Mouse (Mus musculus): ENCODE results near the gene Cnep1r1. TPM values are rescaled to one million over a fixed set of nuclear protein-coding genes. Genes with fewer than 3 reads are reported as not detected.

The Cnep1r1 gene
- total RNA-seq (2021) = 10 to 100 TPM; 36.7 to 37.9 TPM

DNA sequence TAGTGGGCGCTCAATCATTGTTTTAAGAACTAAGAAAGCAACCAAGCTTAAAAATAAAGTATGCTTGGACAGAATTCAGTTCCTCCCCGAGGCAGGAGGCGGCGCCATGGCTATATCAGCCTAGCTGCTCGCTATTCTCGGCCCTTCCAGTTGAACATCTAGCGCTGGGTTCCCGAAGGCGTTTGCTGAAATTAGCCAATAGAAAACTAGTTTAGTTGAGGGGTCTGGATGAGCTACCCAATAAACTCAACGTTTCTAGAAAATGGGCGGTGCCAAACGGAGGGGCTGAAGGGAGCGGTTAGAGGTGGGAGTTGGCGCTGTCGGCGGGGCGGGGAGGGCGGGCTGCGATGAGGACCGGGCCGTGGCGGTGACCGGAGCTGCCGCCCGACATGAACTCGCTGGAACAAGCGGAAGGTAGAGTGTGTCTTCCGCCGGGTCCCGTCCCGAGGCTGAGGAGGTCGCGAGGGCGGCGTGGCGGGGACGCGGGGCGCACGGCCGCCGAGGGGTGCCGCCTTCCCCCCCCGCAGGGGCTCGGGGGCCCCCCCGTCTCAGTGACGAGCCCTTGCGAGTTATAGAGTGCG lies at the start of gene Cnep1r1:
TSS of gene Cnep1r1 (plus strand) at position 314 of the 581 bp plus-strand sequence.
- DNase-seq = peak; percentile 88 to 94

GRCm38 (mm10) chr8:88082183-88082582 lies 36.4 kb upstream of the Cnep1r1 start:
- DNase-seq = no peak

- DNase-seq = no peak
Measured at GRCm38 (mm10) chr8:88088006-88088405, 30.6 kb upstream of the Cnep1r1 start.

GRCm38 (mm10) chr8:88091661-88092060 lies 26.9 kb upstream of the Cnep1r1 start:
- DNase-seq = no peak

DNA sequence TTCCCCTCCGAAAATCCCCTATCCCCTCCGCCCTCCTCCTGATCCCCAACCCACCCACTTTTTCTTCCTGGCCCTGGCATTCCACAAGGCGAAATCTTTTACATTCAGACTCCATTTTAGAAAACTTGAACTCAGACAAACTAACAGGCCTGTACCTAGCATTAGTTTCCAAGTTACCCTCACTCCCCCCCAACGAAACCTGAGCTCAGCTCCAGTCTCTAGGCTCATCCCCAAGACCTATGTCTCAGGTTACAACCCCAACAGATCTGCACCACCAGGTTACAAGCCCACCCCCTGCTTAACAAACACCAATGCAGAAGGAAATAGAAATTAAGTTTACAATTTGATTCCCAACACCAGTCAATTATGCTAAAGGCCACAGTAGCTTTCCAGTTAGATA lies 25.2 kb upstream of the Cnep1r1 start:
- DNase-seq = no peak

- no peak for DNase-seq
Measured at GRCm38 (mm10) chr8:88098856-88099255, 19.7 kb upstream of the Cnep1r1 start.

GRCm38 (mm10) chr8:88099526-88099925 lies 19.0 kb upstream of the Cnep1r1 start:
- DNase-seq = peak; percentile 14 to 19

GRCm38 (mm10) chr8:88109241-88109640 lies 9.3 kb upstream of the Cnep1r1 start:
- no peak for DNase-seq

DNA sequence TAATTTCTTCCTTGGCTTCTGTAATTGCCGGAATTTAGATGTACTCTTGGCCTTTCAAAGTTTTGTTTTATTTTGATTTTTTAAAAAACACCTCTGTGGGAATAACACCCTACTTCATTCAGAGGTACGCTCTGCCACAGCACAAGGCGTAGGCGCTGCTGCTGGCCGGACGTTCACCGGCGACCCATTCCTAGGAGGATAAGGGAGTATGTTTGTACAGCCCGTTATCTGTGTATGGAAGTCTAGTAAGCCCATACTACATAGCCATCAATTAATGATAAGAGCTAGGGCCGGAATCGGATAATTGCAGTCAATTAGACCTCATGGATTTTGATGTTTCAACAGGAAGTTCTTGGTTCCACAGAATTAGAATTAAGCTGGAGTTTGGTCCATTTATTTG lies 507 bp downstream of the Cnep1r1 start:
- no peak for DNase-seq

GRCm38 (mm10) chr8:88124850-88125249 lies 6.3 kb downstream of the Cnep1r1 start:
- DNase-seq = no peak

DNA sequence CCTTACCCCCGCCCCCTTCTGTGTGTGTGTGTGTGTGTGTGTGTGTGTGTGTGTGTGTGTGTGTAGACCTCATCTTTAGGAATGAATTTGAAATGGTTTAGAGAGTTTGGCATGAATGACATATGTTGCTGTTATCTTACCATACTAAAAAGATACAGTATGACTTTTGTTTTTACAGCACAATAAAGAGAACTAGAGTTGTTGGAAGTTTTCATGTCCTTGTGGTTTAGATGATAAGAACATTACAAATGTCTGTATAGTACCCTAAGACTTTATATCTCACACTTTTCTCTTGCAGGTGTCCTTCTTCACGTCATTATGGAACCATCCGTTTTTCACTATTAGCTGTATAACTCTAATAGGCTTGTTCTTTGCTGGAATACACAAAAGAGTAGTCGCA lies 10.8 kb downstream of the Cnep1r1 start:
- no peak for DNase-seq

DNA sequence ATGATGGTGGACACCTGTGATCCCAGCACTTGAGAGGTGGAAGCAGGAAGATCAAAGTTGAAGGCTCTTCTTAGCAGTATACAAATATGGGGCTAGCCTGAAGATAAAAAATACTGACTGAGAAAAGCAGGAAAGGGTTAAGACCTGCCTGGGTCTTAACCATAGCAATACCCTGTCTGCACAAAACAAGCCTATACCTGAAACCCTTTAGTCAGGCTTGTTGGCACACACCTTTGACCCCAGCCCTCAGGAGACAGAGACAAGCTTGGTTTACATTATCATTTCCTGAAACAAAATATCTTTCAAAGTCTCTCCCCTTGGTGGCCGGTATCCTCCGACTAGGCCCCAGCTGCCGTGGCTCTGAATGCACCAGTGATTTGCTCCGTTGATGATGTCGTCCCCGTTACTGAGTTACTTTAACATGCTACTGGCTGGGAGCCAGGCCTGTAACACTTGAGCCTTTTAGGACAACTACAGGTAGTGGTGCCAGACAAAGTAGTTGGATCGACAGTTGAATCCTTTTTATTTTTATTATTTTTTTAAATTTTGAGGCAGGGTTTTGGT lies 12.3 kb downstream of the Cnep1r1 start:
- DNase-seq = no peak

DNA sequence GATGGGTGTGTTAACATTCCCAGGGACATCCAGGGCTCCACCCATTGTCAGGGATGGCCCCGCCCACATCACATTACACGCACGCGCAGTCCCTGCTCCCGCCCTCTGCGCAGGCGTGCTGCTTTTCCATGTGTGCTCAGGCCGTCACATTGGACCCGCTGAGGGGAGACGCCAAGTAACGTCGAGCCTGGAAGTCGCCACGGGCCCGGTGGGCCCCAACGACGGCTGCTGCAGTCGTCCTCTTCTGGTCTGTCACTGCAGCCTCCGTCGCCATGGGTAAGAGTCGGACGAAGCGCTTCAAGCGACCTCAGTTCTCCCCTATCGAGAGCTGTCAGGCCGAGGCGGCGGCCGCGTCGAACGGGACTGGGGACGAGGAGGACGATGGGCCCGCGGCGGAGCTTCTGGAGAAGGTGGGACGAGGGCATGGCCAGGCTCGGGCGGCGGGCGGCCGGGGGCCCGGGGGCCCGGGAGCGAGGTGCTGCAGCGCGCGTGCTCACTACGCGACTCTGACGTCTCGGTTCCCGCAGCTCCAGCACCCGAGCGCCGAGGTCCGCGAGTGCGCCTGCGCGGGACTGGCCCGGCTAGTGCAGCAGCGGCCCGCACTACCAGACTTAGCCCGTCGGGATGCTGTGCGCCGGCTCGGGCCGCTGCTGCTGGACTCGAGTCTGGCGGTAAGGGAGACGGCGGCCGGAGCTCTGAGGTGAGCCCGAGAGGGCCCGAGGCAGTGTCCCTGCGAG lies 19.3 kb downstream of the Cnep1r1 start, which contains the start of gene Heatr3:
TSS of gene Heatr3 (plus strand) at position 108 of the 737 bp plus-strand sequence.
- DNase-seq = peak; percentile 95 to 96

- no peak for DNase-seq
Measured at GRCm38 (mm10) chr8:88139256-88139655, 20.7 kb downstream of the Cnep1r1 start.

DNA sequence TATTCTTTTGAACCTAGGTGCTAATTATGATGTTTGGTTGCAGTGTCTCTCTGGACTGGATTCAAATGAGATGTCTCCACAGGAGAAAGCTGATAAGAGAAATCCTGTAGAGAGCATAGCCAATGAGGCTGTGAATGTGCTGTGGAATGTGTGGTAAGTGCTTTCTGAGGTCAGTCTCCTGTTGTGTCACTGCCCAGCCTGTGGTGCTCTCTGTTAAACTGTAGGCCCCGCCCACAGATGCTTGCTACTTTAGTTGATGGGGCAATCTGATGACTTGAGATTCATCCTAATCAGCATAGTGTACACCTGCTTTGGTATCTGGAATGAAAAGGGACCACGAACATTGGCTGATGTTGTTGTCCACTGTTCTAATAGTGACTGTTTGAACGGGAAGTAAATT lies 23.1 kb downstream of the Cnep1r1 start:
- DNase-seq = no peak

GRCm38 (mm10) chr8:88144041-88144440 lies 25.5 kb downstream of the Cnep1r1 start:
- DNase-seq = no peak

DNA sequence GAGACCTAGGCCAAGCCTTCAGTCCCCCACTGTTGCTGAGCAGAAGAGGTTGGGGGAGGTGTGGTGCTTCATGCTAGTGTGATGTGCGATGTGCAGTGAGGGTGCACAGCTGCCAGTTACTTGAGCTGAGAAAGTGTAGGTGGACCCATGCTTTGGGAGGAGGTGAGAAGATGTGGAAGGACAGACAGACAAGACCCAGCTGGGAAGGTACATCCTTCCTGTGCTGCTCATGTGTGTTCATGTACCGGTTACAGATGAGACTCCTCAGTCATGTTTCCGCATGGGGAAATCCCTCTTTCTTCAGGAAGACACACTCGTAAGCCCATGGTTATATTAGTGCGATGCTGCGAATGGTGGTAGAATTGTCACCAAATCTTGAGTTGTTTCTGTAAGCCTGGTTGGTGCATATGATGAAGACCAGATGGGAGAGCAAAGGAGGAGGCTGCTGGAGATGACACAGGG lies 32.4 kb downstream of the Cnep1r1 start:
- DNase-seq = no peak

- DNase-seq = no peak
Measured at GRCm38 (mm10) chr8:88160237-88160995, 41.8 kb downstream of the Cnep1r1 start.

DNA sequence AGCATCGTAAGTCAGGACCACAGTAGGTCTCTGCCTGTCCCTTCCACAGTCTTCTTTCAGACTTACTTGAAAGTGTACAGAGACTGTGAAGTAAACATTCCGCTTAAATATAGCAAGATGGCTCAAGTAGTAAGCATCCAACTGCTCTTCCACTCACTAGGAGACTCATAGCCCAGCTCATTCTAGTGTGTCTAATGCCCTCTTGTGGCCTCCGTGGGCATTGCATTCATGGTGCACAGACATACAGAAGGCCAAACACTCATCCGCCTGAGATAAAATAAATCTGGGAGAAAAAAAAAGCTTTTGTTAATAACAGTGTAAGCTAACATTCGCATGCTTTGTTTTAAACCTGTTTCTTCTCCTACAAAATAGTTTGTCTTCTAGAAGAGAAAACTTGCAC lies 42.9 kb downstream of the Cnep1r1 start:
- DNase-seq = peak; percentile 32 to 41

DNA sequence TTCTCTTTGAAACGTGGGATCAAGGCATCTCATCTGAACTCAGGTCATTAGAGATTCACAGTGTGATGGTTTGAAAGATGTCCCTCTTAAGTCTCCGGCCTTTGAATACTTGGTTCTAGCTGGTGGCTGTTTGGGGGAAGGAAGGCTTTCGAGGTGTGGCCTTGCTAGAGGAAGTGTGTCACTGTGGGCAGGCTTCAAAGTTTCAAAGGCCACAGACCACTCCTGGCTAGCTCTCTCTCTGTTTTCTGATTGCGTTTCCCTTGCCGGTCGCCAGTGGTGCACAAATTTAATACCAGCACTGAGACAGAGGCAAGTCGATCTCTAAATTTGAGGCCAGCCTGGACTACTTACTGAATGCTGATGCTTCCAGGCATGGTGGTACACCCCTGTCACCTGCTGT lies 56.7 kb downstream of the Cnep1r1 start:
- DNase-seq = no peak

GRCm38 (mm10) chr8:88177291-88177690 lies 58.7 kb downstream of the Cnep1r1 start:
- no peak for DNase-seq

GRCm38 (mm10) chr8:88183121-88183520 lies 64.6 kb downstream of the Cnep1r1 start:
- DNase-seq = no peak

Measured in layer of hippocampus, postnatal 36 days (tissue).